ENCODE assay signal across 11 mouse cellular contexts in genomic region chr14:119902486-119902885, GRCm38 (mm10).
A peak's percentile ranks its signal among the peaks of the same experiment; 100 is the strongest.
DNase-seq lines count a peak whose midpoint lies in the region.
"Had no signal": no experiment of that assay in that cellular context is flagged by ENCODE, and none has a peak within 500 bp of the region (broad histone marks: within the 10 kb centered on the region; RNA-seq: fewer than 3 reads in every experiment).

No protein-coding gene starts in this region.

- intact Hi-C loops in gastrocnemius, postnatal 36 days (cut with DNase I): no loop called here

- peak; percentile 37 for DNase-seq in adrenal gland, adult 2 months
- DNase-seq in adrenal gland, postnatal 4 days (ENCODE audit: low spot score in 2 of 2): no peak
- DNase-seq in adrenal gland, postnatal 14 days: peak; percentile 12
- no peak for DNase-seq in adrenal gland, adult 18-20 months (ENCODE audit: low spot score in 2 of 2)
- DNase-seq in gastrocnemius, postnatal 36 days: no peak
- DNase-seq: cerebellum, adult 11-12 months; cerebellum, adult 2 months; cerebellum, adult 9-10 months; cerebellum, postnatal 10 days; cerebellum, postnatal 25 days; forebrain, postnatal 0 days had no signal

Comparison
In these comparisons a context has a peak if more than half of its experiments do, and no peak if none do; other contexts are left out.
1. DNase-seq: peak in adrenal gland, adult 2 months (single experiment) and adrenal gland, postnatal 14 days (single experiment); none in adrenal gland, postnatal 4 days (0 of 2), adrenal gland, adult 18-20 months (0 of 2) and gastrocnemius, postnatal 36 days (0 of 2).